30 mouse cellular contexts compared by ENCODE assay signal in genomic region chr3:154298490-154298889, GRCm38 (mm10). TPM values are rescaled to one million over a fixed set of nuclear protein-coding genes. Genes with fewer than 3 reads are reported as not detected.
"Had no signal": no experiment of that assay in that cellular context is flagged by ENCODE, and none has a peak within 500 bp of the region (broad histone marks: within the 10 kb centered on the region; RNA-seq: fewer than 3 reads in every experiment).

No protein-coding gene starts in this region.

- H3K4me1 ChIP-seq: heart, embryonic 12.5 days; hindbrain, embryonic 10.5 days; hindbrain, embryonic 12.5 days; intestine, embryonic 15.5 days had no signal

- H3K27ac ChIP-seq: heart, adult 2 months; hindbrain, embryonic 10.5 days; hindbrain, embryonic 12.5 days; hindbrain, embryonic 14.5 days; intestine, embryonic 15.5 days; kidney, postnatal 0 days; limb, embryonic 13.5 days; limb, embryonic 15.5 days had no signal

- H3K27me3 ChIP-seq: heart, embryonic 12.5 days; hindbrain, embryonic 12.5 days; intestine, embryonic 15.5 days had no signal

- H3K36me3 ChIP-seq: heart, embryonic 12.5 days; hindbrain, embryonic 10.5 days; hindbrain, embryonic 12.5 days; intestine, embryonic 15.5 days; limb, embryonic 13.5 days; limb, embryonic 15.5 days had no signal

- H3K9me3 ChIP-seq: heart, embryonic 12.5 days; hindbrain, embryonic 10.5 days; hindbrain, embryonic 12.5 days; intestine, embryonic 15.5 days; limb, embryonic 13.5 days; limb, embryonic 15.5 days had no signal

- H3K9ac ChIP-seq: heart, embryonic 12.5 days; hindbrain, embryonic 12.5 days; hindbrain, embryonic 14.5 days; intestine, embryonic 15.5 days; limb, embryonic 13.5 days; limb, embryonic 15.5 days had no signal

- H3K4me2 ChIP-seq: heart, embryonic 12.5 days; hindbrain, embryonic 12.5 days; hindbrain, embryonic 14.5 days; intestine, embryonic 15.5 days; limb, embryonic 13.5 days; limb, embryonic 15.5 days had no signal

- ATAC-seq: hindbrain, embryonic 16.5 days; inflammation-experienced regulatory T-cells, adult 6 months; intestine, embryonic 15.5 days; intestine, postnatal 0 days had no signal

- H3K4me3 ChIP-seq: heart, adult 2 months; heart, embryonic 12.5 days; hindbrain, embryonic 10.5 days; hindbrain, embryonic 12.5 days; intestine, embryonic 15.5 days; limb, embryonic 13.5 days; limb, embryonic 15.5 days had no signal

- DNase-seq: gastrocnemius, postnatal 14 days; gastrocnemius, postnatal 36 days; heart, adult 11 months; heart, adult 2 months; heart, postnatal 10 days; heart, postnatal 4 days; kidney, adult 18-20 months; kidney, adult 8-10 months; kidney, postnatal 14 days; kidney, postnatal 36 days; layer of hippocampus, adult 9-11 months; layer of hippocampus, postnatal 36 days; left cerebral cortex, postnatal 4 days had no signal

RNA-seq across cellular contexts. Expression of gene Lhx8, which starts 32.0 kb away (rescaled TPM):
- total RNA-seq: gastrocnemius, adult 18-20 months; gastrocnemius, postnatal 36 days; heart, adult 2 months; heart, postnatal 25 days; heart, postnatal 4 days; layer of hippocampus, adult 8-10 months; layer of hippocampus, postnatal 14 days; layer of hippocampus, postnatal 36 days had no signal
- polyA plus RNA-seq: heart, embryonic 12.5 days; hindbrain, embryonic 14.5 days; inflammation-experienced regulatory T-cells, adult 6 months; intestine, postnatal 0 days; kidney, embryonic 14.5 days; kidney, postnatal 0 days; large intestine, adult 2 months had no signal
